Mouse (Mus musculus) ES-Bruce4 (cell line): ENCODE measurements around the gene Smg9. TPM values are rescaled to one million over a fixed set of nuclear protein-coding genes. Genes with fewer than 3 reads are reported as not detected.

Source experiments
- H3K27ac ChIP-seq: 2 replicates; pipeline ENCODE4 v1.5.1; 2012; ENCODE audit warnings: low read length, inconsistent platforms; ENCODE audit not compliant: insufficient read depth
- H3K27me3 ChIP-seq: 2 replicates; pipeline ENCODE4 v1.6.1; 2012; ENCODE audit warnings: mild to moderate bottlenecking, low read length, inconsistent platforms; ENCODE audit not compliant: control insufficient read depth, poor library complexity, insufficient read depth, severe bottlenecking
- H3K36me3 ChIP-seq: 2 replicates; pipeline ENCODE4 v1.6.1; 2012; ENCODE audit warnings: inconsistent platforms, mild to moderate bottlenecking, low read length, moderate library complexity; ENCODE audit not compliant: control insufficient read depth, poor library complexity, insufficient read depth, severe bottlenecking
- H3K4me1 ChIP-seq: one replicate; pipeline ENCODE4 v1.8.1; 2011; ENCODE audit warnings: low read length; ENCODE audit not compliant: control insufficient read depth, insufficient read depth
- H3K4me3 ChIP-seq: 2 replicates; pipeline ENCODE4 v1.5.1; 2011; ENCODE audit warnings: low read depth, mild to moderate bottlenecking, low read length
- H3K9ac ChIP-seq: 2 replicates; pipeline ENCODE4 v1.6.1; 2012; ENCODE audit warnings: low read depth, mild to moderate bottlenecking, inconsistent platforms; ENCODE audit not compliant: poor library complexity, severe bottlenecking
- H3K9me3 ChIP-seq: replicated peaks from 2 replicates; pipeline ENCODE4 v1.6.1; 2012; ENCODE audit warnings: mild to moderate bottlenecking, low read length, inconsistent platforms; ENCODE audit not compliant: control insufficient read depth, poor library complexity, insufficient read depth, severe bottlenecking
- CTCF ChIP-seq: IDR thresholded peaks from one replicate; pipeline ENCODE4 v1.8.1; 2011; ENCODE audit warnings: low read depth, low read length
- EP300 ChIP-seq: IDR thresholded peaks from 2 replicates; pipeline ENCODE4 v1.6.1; 2011; ENCODE audit warnings: low read depth, low read length; ENCODE audit not compliant: insufficient read depth
- POLR2A ChIP-seq: IDR thresholded peaks from one replicate; pipeline ENCODE4 v1.8.1; 2011; ENCODE audit warnings: low read length; ENCODE audit not compliant: insufficient read depth
- polyA plus RNA-seq: library from polyadenylated mRNA; stranded (reverse); fragments of >200 nt; gene quantifications from 2 replicates; pipeline ENCODE4 v1.2.4, GENCODE M21; 2011; ENCODE audit warnings: low read depth; ENCODE audit not compliant: missing spikeins, insufficient read depth, insufficient read length

Gene Smg9
- polyA plus RNA-seq, 1 experiment: 25.5 TPM

GRCm38 (mm10) chr7:24384070-24384469 lies 15.3 kb upstream of the Smg9 start:
- H3K36me3 ChIP-seq: no peaks in the 10 kb centered on the region
- H3K27ac ChIP-seq: no peak overlapping the region
- no peaks in the 10 kb centered on the region for H3K4me1 ChIP-seq
- H3K4me3 ChIP-seq: no peak overlapping the region
- no peak overlapping the region for H3K9ac ChIP-seq
- TF ChIP-seq POLR2A: no peak
- TF ChIP-seq EP300: no peak
- no peak for TF ChIP-seq CTCF
- H3K9me3 ChIP-seq: no peaks in the 10 kb centered on the region
- H3K27me3 ChIP-seq: no peaks in the 10 kb centered on the region

GRCm38 (mm10) chr7:24384827-24385226 lies 14.6 kb upstream of the Smg9 start:
- H3K27ac ChIP-seq: no peak overlapping the region
- no peak for TF ChIP-seq EP300
- peak; percentile 95 for TF ChIP-seq CTCF

GRCm38 (mm10) chr7:24387059-24387556 lies 12.3 kb upstream of the Smg9 start:
- no peak overlapping the region for H3K4me3 ChIP-seq
- H3K36me3 ChIP-seq: no peaks in the 10 kb centered on the region
- no peak overlapping the region for H3K9ac ChIP-seq
- no peak overlapping the region for H3K27ac ChIP-seq
- no peaks in the 10 kb centered on the region for H3K9me3 ChIP-seq
- no peak for TF ChIP-seq EP300
- no peaks in the 10 kb centered on the region for H3K4me1 ChIP-seq
- no peaks in the 10 kb centered on the region for H3K27me3 ChIP-seq

More at GRCm38 (mm10) chr7:24384827-24385226, 14.6 kb upstream of the Smg9 start:
- Histone ChIP-seq H3K27me3 (no peaks in the 10 kb centered on the region), H3K36me3 (no peaks in the 10 kb centered on the region), H3K9ac (no peak overlapping the region), H3K9me3 (no peaks in the 10 kb centered on the region), H3K4me1 (no peaks in the 10 kb centered on the region), H3K4me3 (no peak overlapping the region)

GRCm38 (mm10) chr7:24389516-24390187 lies 9.8 kb upstream of the Smg9 start:
- TF ChIP-seq EP300 (no peak), CTCF (no peak), POLR2A (no peak)
- H3K27me3 ChIP-seq: no peaks in the 10 kb centered on the region
- H3K9me3 ChIP-seq: no peaks in the 10 kb centered on the region
- no peaks in the 10 kb centered on the region for H3K4me1 ChIP-seq
- no peak overlapping the region for H3K9ac ChIP-seq
- no peaks in the 10 kb centered on the region for H3K36me3 ChIP-seq
- no peak overlapping the region for H3K27ac ChIP-seq
- no peak overlapping the region for H3K4me3 ChIP-seq

- Histone ChIP-seq H3K4me3 (no peak overlapping the region), H3K4me1 (no peaks in the 10 kb centered on the region), H3K9ac (no peak overlapping the region), H3K27ac (no peak overlapping the region), H3K36me3 (no peaks in the 10 kb centered on the region), H3K9me3 (no peaks in the 10 kb centered on the region), H3K27me3 (no peaks in the 10 kb centered on the region)
- TF ChIP-seq POLR2A: no peak
- no peak for TF ChIP-seq CTCF
- TF ChIP-seq EP300: no peak
Observed at GRCm38 (mm10) chr7:24390512-24390911, 8.9 kb upstream of the Smg9 start.

GRCm38 (mm10) chr7:24391077-24391476 lies 8.3 kb upstream of the Smg9 start:
- TF ChIP-seq POLR2A (no peak), EP300 (no peak), CTCF (no peak)
- no peaks in the 10 kb centered on the region for H3K4me1 ChIP-seq
- H3K36me3 ChIP-seq: no peaks in the 10 kb centered on the region
- no peaks in the 10 kb centered on the region for H3K9me3 ChIP-seq
- no peak overlapping the region for H3K9ac ChIP-seq
- no peaks in the 10 kb centered on the region for H3K27me3 ChIP-seq
- H3K4me3 ChIP-seq: no peak overlapping the region
- no peak overlapping the region for H3K27ac ChIP-seq
